Mouse (Mus musculus) cerebellum, postnatal 25 days (tissue): ENCODE data around the gene Mllt3.

Experiments
- DNase-seq, 2 experiments: peaks; one replicate each; pipeline ENCODE4 v3.0.0; 2021; ENCODE audit warnings: mixed read lengths in 2 of 2

The Mllt3 gene

GRCm38 (mm10) chr4:87818276-87818675, 214.9 kb downstream of the Mllt3 start:
- no peak for DNase-seq

GRCm38 (mm10) chr4:87815465-87816108, 217.6 kb downstream of the Mllt3 start:
- no peak for DNase-seq

GRCm38 (mm10) chr4:87811899-87812298, 221.3 kb downstream of the Mllt3 start:
- no peak for DNase-seq

- DNase-seq, result no peak
Measured at GRCm38 (mm10) chr4:87806196-87806987, 226.8 kb downstream of the Mllt3 start.

GRCm38 (mm10) chr4:87804576-87804975, 228.6 kb downstream of the Mllt3 start:
- peak; percentile 40 to 52 for DNase-seq

GRCm38 (mm10) chr4:87803313-87803712, 229.9 kb downstream of the Mllt3 start:
- no peak for DNase-seq

- DNase-seq, result no peak
Measured at GRCm38 (mm10) chr4:87802140-87802539, 231.0 kb downstream of the Mllt3 start.

- no peak for DNase-seq
Measured at GRCm38 (mm10) chr4:87801332-87801731, 231.8 kb downstream of the Mllt3 start.

- DNase-seq, result no peak
Measured at GRCm38 (mm10) chr4:87800276-87800675, 232.9 kb downstream of the Mllt3 start.

- no peak for DNase-seq
Measured at GRCm38 (mm10) chr4:87799418-87799817, 233.7 kb downstream of the Mllt3 start.

- DNase-seq, result no peak
Measured at GRCm38 (mm10) chr4:87795261-87795660, 237.9 kb downstream of the Mllt3 start.

GRCm38 (mm10) chr4:87794216-87794615, 238.9 kb downstream of the Mllt3 start:
- no peak for DNase-seq

- DNase-seq, result no peak
Measured at GRCm38 (mm10) chr4:87792511-87792910, 240.7 kb downstream of the Mllt3 start.

- DNase-seq, result no peak
Measured at GRCm38 (mm10) chr4:87789446-87789845, 243.7 kb downstream of the Mllt3 start.

- peak; percentile 54 to 74 for DNase-seq
Measured at GRCm38 (mm10) chr4:87788691-87789090, 244.5 kb downstream of the Mllt3 start.

- DNase-seq, result peak; percentile 83 to 89
Measured at GRCm38 (mm10) chr4:87785132-87786074, 247.8 kb downstream of the Mllt3 start.

GRCm38 (mm10) chr4:87783809-87784208, 249.4 kb downstream of the Mllt3 start:
- no peak for DNase-seq

GRCm38 (mm10) chr4:87781971-87782370, 251.2 kb downstream of the Mllt3 start:
- DNase-seq, result peak; percentile 64 to 80

GRCm38 (mm10) chr4:87775721-87776120, 257.4 kb downstream of the Mllt3 start:
- no peak for DNase-seq

GRCm38 (mm10) chr4:87774515-87774914, 258.6 kb downstream of the Mllt3 start:
- DNase-seq, result no peak

GRCm38 (mm10) chr4:87767711-87768561, 265.2 kb downstream of the Mllt3 start:
- DNase-seq, result no peak

- no peak for DNase-seq
Measured at GRCm38 (mm10) chr4:87765729-87766128, 267.4 kb downstream of the Mllt3 start.
